Mouse (Mus musculus) hindbrain, embryonic 12.5 days (tissue): ENCODE measurements around the gene Pappa2. TPM values are rescaled to one million over a fixed set of nuclear protein-coding genes. Genes with fewer than 3 reads are reported as not detected.

Experiments used
- ATAC-seq: fragments of 200-750 bp; cut with Nextera tagmentation; 2 replicates; pipeline ENCODE4 v1.8.0; 2017; ENCODE audit warnings: moderate TSS enrichment; ENCODE audit not compliant: low FRiP score
- H3K27ac ChIP-seq: fragments of 300-500 bp; sonication (generic); 2 replicates; pipeline ENCODE4 v1.5.1; 2016; ENCODE audit warnings: mild to moderate bottlenecking
- H3K27me3 ChIP-seq: fragments of 300-500 bp; sonication (generic); 2 replicates; pipeline ENCODE4 v1.6.1; 2016; ENCODE audit warnings: mild to moderate bottlenecking
- H3K36me3 ChIP-seq: fragments of 300-500 bp; sonication (generic); 2 replicates; pipeline ENCODE4 v1.6.1; 2016; ENCODE audit warnings: mild to moderate bottlenecking
- H3K4me1 ChIP-seq: fragments of 300-500 bp; sonication (generic); 2 replicates; pipeline ENCODE4 v1.6.1; 2016
- H3K4me2 ChIP-seq: fragments of 300-500 bp; sonication (generic); replicated peaks from 2 replicates; pipeline ENCODE4 v1.6.1; 2016; ENCODE audit warnings: mild to moderate bottlenecking
- H3K4me3 ChIP-seq: fragments of 300-500 bp; sonication (generic); 2 replicates; pipeline ENCODE4 v1.5.1; 2016; ENCODE audit warnings: mild to moderate bottlenecking
- H3K9ac ChIP-seq: fragments of 300-500 bp; sonication (generic); 2 replicates; pipeline ENCODE4 v1.6.1; 2016; ENCODE audit warnings: mild to moderate bottlenecking, moderate library complexity
- H3K9me3 ChIP-seq: fragments of 300-500 bp; sonication (generic); replicated peaks from 2 replicates; pipeline ENCODE4 v1.6.1; 2016; ENCODE audit warnings: mild to moderate bottlenecking
- WGBS: fragments of 180-500 bp; shearing (Covaris S2); methylation state at CpG from one replicate; pipeline ENCODE4 v1.1.7; 2016; 5-methylcytosine and 5-hydroxymethylcytosine counted together
- polyA plus RNA-seq: library from polyadenylated mRNA; unstranded; fragments of >200 nt; fragmentation: Nextera tagmentation; extraction: Ambion mirVana; gene quantifications from 2 replicates; pipeline ENCODE4 v1.2.1, GENCODE M21; 2016

Gene Pappa2
- polyA plus RNA-seq, 1 experiment from 2014 or later, result 2.3 TPM

DNA sequence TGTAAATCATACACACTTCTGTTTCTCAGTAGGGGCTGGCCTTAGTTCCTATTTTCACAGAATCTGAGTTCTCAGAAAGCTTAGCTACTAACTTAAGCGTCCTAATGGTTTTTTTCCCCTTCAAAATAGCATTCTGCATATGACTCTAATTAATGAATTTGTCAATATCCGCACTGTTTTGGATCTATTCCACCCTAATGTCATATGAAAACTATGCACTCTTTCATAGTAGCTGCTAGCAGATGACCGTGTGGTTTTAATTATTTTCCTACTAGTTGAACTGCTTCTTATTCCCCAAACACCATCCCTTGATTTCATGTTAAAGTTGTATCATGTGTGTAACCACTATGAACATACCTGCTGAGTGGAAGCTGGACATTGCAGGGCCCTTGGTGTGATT, 314.3 kb downstream of the Pappa2 start:
- WGBS, result 81% methylated on average over 3 of the region's 3 CpGs
- peaks cover 12% of the 10 kb centered on the region for H3K36me3 ChIP-seq

More for the DNA sequence above, 314.3 kb downstream of the Pappa2 start:
- no peak overlapping the region for H3K27ac ChIP-seq
- H3K4me3 ChIP-seq, result no peak overlapping the region
- H3K9ac ChIP-seq, result no peak overlapping the region
- no peaks in the 10 kb centered on the region for H3K9me3 ChIP-seq
- H3K4me1 ChIP-seq, result no peaks in the 10 kb centered on the region
- no peak overlapping the region for H3K4me2 ChIP-seq
- ATAC-seq, result no peak
- no peaks in the 10 kb centered on the region for H3K27me3 ChIP-seq
